8 mouse cellular contexts compared by ENCODE assay signal in genomic region chr10:41888365-41888941, GRCm38 (mm10).
DNase-seq lines count a peak whose midpoint lies in the region; ATAC-seq and TF ChIP-seq lines count a peak whose summit lies in the region.

No protein-coding gene starts in this region.

- ATAC-seq in kidney, embryonic 15.5 days (replicated peaks; ENCODE audit: low FRiP score), result no peak
- no peak for ATAC-seq in heart, embryonic 12.5 days (ENCODE audit: insufficient number of reproducible peaks, low FRiP score)
- 0 out of 2 replicates have a peak, but pooled peaks have one; percentile 19 for ATAC-seq in liver, embryonic 13.5 days (ENCODE audit: low read depth)
- no peak for ATAC-seq in neural tube, embryonic 14.5 days (ENCODE audit: low read depth)

- no peak for DNase-seq in kidney, adult 11 months
- DNase-seq in liver, embryonic 13.5 days, result no peak
- DNase-seq in gastrocnemius, adult 8-10 months (ENCODE audit: low spot score in 2 of 2), result no peak
- no peak for DNase-seq in left cerebral cortex, adult 9 months (ENCODE audit: low spot score in 2 of 2)

- peak overlapping the region; percentile 76; the same call in 1 of the 2 replicates for H3K9ac ChIP-seq in kidney, embryonic 15.5 days
- no peak overlapping the region for H3K9ac ChIP-seq in heart, embryonic 12.5 days
- H3K9ac ChIP-seq in liver, embryonic 13.5 days, result peak overlapping the region; percentile 96
- no peak overlapping the region for H3K9ac ChIP-seq in neural tube, embryonic 14.5 days (replicated peaks; ENCODE audit: low read depth, low read length)

- no peak for TF ChIP-seq POLR2A in bone marrow macrophage, adult 2 months (IDR thresholded peaks at IDR 0.05; ENCODE audit: borderline replicate concordance, low read depth, low read length)

- H3K4me3 ChIP-seq in kidney, embryonic 15.5 days (replicated peaks), result peak overlapping the region; percentile 74
- peak overlapping the region; percentile 68 for H3K4me3 ChIP-seq in bone marrow macrophage, adult 2 months (ENCODE audit: insufficient read depth, low read length)
- 0 out of 2 replicates have a peak overlapping the region, but pooled peaks have one; percentile 4 for H3K4me3 ChIP-seq in heart, embryonic 12.5 days
- peak overlapping the region; percentile 85 for H3K4me3 ChIP-seq in liver, embryonic 13.5 days (replicated peaks)
- peak overlapping the region; percentile 80 for H3K4me3 ChIP-seq in neural tube, embryonic 14.5 days (ENCODE audit: low read depth, low read length)

- H3K9me3 ChIP-seq in kidney, embryonic 15.5 days (replicated peaks), result no peaks in the 10 kb centered on the region
- no peaks in the 10 kb centered on the region for H3K9me3 ChIP-seq in heart, embryonic 12.5 days (replicated peaks)
- H3K9me3 ChIP-seq in liver, embryonic 13.5 days (replicated peaks), result no peaks in the 10 kb centered on the region
- H3K9me3 ChIP-seq in neural tube, embryonic 14.5 days (ENCODE audit: control insufficient read depth, low read length), result no peaks in the 10 kb centered on the region

- H3K27ac ChIP-seq in kidney, embryonic 15.5 days, result no peak overlapping the region
- H3K27ac ChIP-seq in bone marrow macrophage, adult 2 months (ENCODE audit: insufficient read depth, low read depth, low read length), result peak overlapping the region; percentile 88
- no peak overlapping the region for H3K27ac ChIP-seq in heart, embryonic 12.5 days (ENCODE audit: poor library complexity, severe bottlenecking)
- H3K27ac ChIP-seq in liver, embryonic 13.5 days, result peak overlapping the region; percentile 99
- no peak overlapping the region for H3K27ac ChIP-seq in neural tube, embryonic 14.5 days (ENCODE audit: low read depth, low read length)

- no peaks in the 10 kb centered on the region for H3K36me3 ChIP-seq in kidney, embryonic 15.5 days
- H3K36me3 ChIP-seq in heart, embryonic 12.5 days, result no peaks in the 10 kb centered on the region
- H3K36me3 ChIP-seq in liver, embryonic 13.5 days, result no peaks in the 10 kb centered on the region
- H3K36me3 ChIP-seq in neural tube, embryonic 14.5 days (ENCODE audit: control insufficient read depth, insufficient read depth, low read length), result no peaks in the 10 kb centered on the region

- H3K4me1 ChIP-seq in kidney, embryonic 15.5 days, result peaks cover 28% of the 10 kb centered on the region
- H3K4me1 ChIP-seq in bone marrow macrophage, adult 2 months (ENCODE audit: control insufficient read depth, insufficient read depth, low read length), result peaks cover 39% of the 10 kb centered on the region
- H3K4me1 ChIP-seq in heart, embryonic 12.5 days (replicated peaks), result peaks cover 27% of the 10 kb centered on the region
- H3K4me1 ChIP-seq in liver, embryonic 13.5 days (replicated peaks), result peaks cover 41% of the 10 kb centered on the region
- H3K4me1 ChIP-seq in neural tube, embryonic 14.5 days (ENCODE audit: control insufficient read depth, insufficient read depth, low read length), result peaks cover 9% of the 10 kb centered on the region; the same call in 1 of the 2 replicates

- no peaks in the 10 kb centered on the region for H3K27me3 ChIP-seq in kidney, embryonic 15.5 days
- no peaks in the 10 kb centered on the region for H3K27me3 ChIP-seq in heart, embryonic 12.5 days (replicated peaks)
- no peaks in the 10 kb centered on the region for H3K27me3 ChIP-seq in liver, embryonic 13.5 days
- H3K27me3 ChIP-seq in neural tube, embryonic 14.5 days (ENCODE audit: control insufficient read depth, insufficient read depth, low read length), result no peaks in the 10 kb centered on the region

- 38% methylated on average over 4 of the region's 4 CpGs for whole genome bisulfite sequencing in kidney, embryonic 15.5 days
- WGBS in heart, embryonic 12.5 days, result 52% methylated on average over 4 of the region's 4 CpGs
- 21% methylated on average over 4 of the region's 4 CpGs for WGBS in liver, embryonic 13.5 days (ENCODE audit: insufficient replicate concordance)
- WGBS in neural tube, embryonic 14.5 days, result 50% methylated on average over 4 of the region's 4 CpGs

- TF ChIP-seq CTCF in bone marrow macrophage, adult 2 months (IDR thresholded peaks at IDR 0.05; ENCODE audit: low read depth, low read length), result no peak

- peak overlapping the region; percentile 89 for H3K4me2 ChIP-seq in kidney, embryonic 15.5 days
- H3K4me2 ChIP-seq in heart, embryonic 12.5 days, result peak overlapping the region; percentile 48
- H3K4me2 ChIP-seq in liver, embryonic 13.5 days, result peak overlapping the region; percentile 89
- peak overlapping the region; percentile 73 for H3K4me2 ChIP-seq in neural tube, embryonic 14.5 days (ENCODE audit: low read depth, low read length)

Comparison
In these comparisons a context has a peak if more than half of its experiments do, and no peak if none do; other contexts are left out.
1. H3K27ac ChIP-seq: peak in bone marrow macrophage, adult 2 months (single experiment) and liver, embryonic 13.5 days (single experiment); none in kidney, embryonic 15.5 days (single experiment), heart, embryonic 12.5 days (single experiment) and neural tube, embryonic 14.5 days (single experiment).
2. H3K4me3 ChIP-seq: peak in every context shown above with its lines; median percentile 85 in liver, embryonic 13.5 days; 80 in neural tube, embryonic 14.5 days; 74 in kidney, embryonic 15.5 days; 68 in bone marrow macrophage, adult 2 months; 4 in heart, embryonic 12.5 days.
3. H3K9ac ChIP-seq: peak in kidney, embryonic 15.5 days (single experiment) and liver, embryonic 13.5 days (single experiment); none in heart, embryonic 12.5 days (single experiment) and neural tube, embryonic 14.5 days (single experiment).
4. Peak in every context shown above with its lines, with median percentiles within 50 percentile points of each other: H3K4me2 ChIP-seq.